Mouse (Mus musculus) layer of hippocampus, adult 18-20 months (tissue): ENCODE measurements at regions not wholly inside any gene's neighbourhood (a gene's known extent, or its start where the extent isn't known, plus 50 kb on each side); places are given as distances from the start of the nearest gene placed in this dataset.
A peak's percentile ranks its signal among the peaks of the same experiment; 100 is the strongest.

Experiments
- DNase-seq, 2 experiments: peaks; one replicate each; pipeline ENCODE4 v3.0.0; 2022; ENCODE audit warnings: low spot score in 2 of 2

DNA sequence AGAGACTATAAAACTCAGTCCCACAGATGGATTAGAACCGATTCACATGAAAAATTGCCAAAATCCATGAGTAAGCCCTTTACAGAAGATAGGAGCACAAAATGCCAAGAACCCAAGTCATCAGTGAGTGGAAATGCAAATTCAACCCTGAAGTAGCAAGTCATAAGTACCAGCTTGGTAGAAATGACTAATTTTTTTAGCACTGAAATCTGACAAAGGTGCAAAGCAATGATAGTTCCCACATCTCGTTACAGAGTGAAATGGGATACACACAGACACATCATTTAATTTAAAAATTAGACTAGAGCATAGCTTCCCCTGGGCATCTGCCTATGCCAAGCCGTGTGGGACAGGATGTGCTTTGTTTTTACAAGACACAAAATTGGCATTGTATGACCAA is 136.4 kb upstream of the Pum3 start:
- DNase-seq, result no peak

DNA sequence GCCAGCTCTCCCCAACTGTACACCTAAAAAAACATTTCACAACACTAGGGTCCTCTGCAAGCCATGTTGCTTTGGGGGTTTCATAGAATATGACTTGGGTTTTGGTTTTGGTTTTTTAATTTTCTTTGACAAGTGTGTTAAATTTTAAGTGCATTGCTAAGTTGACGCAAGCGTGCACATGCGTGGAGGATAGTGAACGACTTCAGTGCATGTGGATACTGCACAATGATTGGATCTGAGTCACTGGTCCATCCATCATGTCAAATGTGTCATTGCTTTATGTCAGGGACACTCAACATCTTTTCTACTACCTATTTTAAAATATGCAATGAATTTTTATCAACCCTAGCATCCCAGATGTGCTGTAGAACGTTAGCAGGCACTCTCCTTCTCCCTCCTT is 134.5 kb upstream of the Pum3 start:
- DNase-seq, result no peak

GRCm38 (mm10) chr19:27563592-27563991 is 134.0 kb upstream of the Pum3 start:
- DNase-seq, result no peak

DNA sequence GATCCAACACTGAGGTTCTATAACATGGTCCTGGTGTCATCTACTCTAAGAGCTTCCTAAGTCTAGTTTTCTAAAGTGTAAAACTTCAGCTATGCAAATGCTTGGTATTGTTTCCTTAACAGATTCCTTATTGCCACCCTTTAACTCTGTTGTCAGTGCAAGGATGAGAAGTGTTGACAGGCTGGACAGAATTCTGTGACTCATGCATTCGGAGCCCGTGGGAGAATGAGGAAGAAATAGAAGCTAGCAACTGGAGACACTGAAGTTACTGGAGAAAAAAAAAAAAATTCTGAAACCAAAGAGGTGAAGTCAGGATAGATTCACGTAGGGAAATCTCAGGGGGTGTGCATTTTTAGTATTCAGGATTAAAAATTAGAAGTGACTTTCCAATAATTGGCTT is 128.6 kb upstream of the Pum3 start:
- no peak for DNase-seq

DNA sequence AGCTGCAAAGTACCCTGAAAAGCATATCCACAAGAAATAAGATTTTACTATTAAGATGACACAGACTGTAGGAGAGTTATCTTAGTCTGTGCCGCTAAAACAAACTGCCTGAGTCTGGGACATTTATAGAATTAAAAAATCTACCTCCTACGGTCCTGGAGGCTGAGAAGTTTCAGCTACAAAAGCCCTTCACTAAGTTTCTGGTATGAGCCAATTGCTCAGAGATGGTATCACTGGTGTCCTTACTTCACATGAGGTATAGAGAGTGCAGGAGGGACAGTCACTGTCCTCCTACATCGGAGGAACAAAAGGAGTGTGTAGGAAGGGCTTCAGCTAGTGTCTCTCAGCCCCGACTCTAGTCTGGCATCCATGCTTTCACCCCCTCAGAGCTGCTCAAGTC is 127.1 kb upstream of the Pum3 start:
- no peak for DNase-seq

DNA sequence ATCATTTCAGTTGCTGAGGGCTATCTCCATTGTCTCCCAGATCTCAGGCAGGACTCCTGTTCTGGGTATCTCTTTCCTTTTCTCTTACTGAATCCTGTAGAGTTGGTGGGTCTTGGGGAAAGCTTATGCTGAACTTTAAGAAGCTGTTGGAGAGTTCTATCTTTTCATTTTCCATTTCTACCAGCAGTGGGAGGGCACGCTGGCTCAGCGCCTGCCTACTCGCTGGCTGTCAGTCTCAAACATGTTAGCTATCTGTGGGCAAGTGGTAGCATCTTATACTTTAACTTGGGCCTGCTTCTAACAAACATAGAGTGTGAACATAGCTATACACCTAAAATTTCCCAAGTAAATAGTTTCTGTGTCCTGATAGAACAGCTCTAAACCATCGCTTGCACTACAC is 125.2 kb upstream of the Pum3 start:
- DNase-seq, result no peak

DNA sequence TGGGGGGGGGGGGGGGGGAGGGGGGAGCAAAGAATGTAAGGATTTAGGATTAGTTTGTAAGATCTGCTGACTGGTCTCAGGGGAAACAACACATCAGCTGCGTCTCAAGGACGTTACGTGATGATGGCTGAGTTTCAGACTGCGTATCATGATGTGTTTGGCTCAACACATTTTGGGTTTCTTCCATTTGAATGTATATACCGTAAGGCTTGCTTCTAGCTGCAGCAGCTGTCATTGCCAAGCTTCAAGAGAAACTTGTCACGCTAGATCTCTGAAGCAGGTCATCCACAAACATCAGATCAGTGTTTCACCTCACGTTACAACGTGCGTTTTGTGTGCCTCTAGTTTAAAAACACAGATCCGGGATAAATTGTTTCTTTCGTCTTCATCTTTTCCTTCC is 123.6 kb upstream of the Pum3 start:
- no peak for DNase-seq

- DNase-seq, result no peak
These were observed 108.1 kb upstream of the Pum3 start for GRCm38 (mm10) chr19:27537746-27538145.

DNA sequence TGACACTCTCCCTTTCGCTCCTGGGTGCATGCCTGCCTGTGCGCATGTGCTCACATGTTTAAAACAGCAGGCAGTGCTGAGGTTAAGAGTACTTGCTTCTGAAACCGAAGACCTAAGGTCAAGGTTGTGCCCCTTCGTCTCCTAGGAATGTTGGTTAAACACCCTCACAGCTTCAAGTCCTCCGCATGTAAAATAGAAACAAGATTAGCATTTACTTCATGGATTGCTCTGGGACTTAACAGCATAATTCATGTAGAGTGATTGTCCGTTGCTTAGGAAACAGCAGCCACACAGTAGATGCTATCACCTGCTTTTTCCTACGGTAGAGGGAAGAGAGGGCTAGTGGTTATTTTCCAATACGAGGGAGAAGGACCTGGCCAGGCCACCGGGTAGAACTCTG is 107.4 kb upstream of the Pum3 start:
- no peak for DNase-seq

GRCm38 (mm10) chr19:27527940-27528558 is 98.4 kb upstream of the Pum3 start:
- no peak for DNase-seq

- no peak for DNase-seq
These were observed 89.9 kb upstream of the Pum3 start for GRCm38 (mm10) chr19:27519326-27520061.

- DNase-seq, result no peak
These were observed 84.6 kb upstream of the Pum3 start for GRCm38 (mm10) chr19:27514267-27514666.

DNA sequence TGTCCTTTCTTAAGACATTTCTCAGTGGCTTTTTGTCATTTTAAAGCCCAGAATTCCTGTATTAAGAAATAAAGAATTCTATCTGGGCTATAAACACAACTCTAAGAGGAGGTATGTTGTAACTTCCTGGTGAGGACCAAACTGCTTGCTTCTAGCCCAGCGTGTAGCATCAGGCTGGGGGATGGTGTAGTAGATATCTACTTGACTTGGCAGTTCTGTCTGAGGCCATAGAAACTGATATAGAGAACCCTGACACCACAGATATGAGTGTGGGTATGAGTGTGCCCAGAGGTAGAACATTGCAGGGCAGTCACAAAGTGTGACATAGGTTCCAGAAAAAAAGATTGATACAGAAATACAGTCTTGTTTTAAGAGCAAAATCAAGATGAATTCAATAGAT is 83.9 kb upstream of the Pum3 start:
- no peak for DNase-seq

- DNase-seq, result no peak
These were observed 81.7 kb upstream of the Pum3 start for GRCm38 (mm10) chr19:27511340-27511739.

GRCm38 (mm10) chr19:27509956-27510639 is 80.5 kb upstream of the Pum3 start:
- peak; percentile 57 to 78 for DNase-seq

GRCm38 (mm10) chr19:27498278-27498677 is 68.7 kb upstream of the Pum3 start:
- DNase-seq, result no peak

DNA sequence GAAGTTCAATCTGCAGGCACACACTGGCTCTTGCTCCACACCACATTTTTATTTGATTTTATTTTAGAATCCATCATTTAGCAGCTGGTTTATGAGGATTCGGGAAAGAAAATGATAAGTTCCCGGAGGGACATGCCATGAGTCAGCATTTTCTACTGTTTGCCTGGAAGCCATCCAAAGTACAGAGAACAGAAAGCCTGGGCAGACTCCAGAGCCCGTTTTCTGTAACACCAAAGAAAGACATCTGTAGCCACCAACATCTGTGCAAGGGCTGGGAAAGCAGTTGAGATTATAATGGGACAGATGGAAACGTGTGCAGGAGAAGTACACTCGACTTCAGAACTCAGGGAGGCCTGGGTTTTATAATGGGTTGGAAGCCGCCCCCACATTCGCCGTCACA is 62.8 kb upstream of the Pum3 start:
- DNase-seq, result peak; percentile 12 to 14

- DNase-seq, result no peak
These were observed 62.2 kb upstream of the Pum3 start for GRCm38 (mm10) chr19:27491873-27492272.

- no peak for DNase-seq
These were observed 59.4 kb upstream of the Pum3 start for GRCm38 (mm10) chr19:27489053-27489452.
